Mouse (Mus musculus): ENCODE data around the gene Map7.

Map7 gene

GRCm38 (mm10) chr10:20233451-20233850 is 85.2 kb downstream of the Map7 start:
- DNase-seq (ENCODE audit: low read depth) = no peak

DNA sequence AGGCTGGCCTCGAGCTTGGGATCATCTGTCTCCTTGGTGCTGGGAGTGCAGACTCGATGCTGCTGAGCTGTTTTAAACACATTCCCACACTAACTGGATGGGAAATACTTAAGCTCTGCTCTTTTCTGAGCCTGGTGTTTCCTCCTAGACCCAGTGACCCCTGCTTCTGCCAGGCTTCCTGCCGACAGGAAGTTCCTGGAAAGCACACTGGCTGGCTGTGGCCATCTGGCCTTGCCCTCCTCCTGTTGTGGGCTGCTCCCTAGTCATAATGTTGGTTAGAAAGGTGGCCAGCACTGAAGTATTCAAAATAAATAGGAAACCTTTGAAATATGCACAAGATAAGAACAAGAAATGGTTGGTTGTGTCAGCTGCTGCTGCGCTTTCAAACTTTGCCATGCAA is 86.2 kb downstream of the Map7 start:
- no peak for DNase-seq (ENCODE audit: low read depth)

GRCm38 (mm10) chr10:20235656-20236055 is 87.4 kb downstream of the Map7 start:
- DNase-seq (ENCODE audit: low read depth) = no peak

DNA sequence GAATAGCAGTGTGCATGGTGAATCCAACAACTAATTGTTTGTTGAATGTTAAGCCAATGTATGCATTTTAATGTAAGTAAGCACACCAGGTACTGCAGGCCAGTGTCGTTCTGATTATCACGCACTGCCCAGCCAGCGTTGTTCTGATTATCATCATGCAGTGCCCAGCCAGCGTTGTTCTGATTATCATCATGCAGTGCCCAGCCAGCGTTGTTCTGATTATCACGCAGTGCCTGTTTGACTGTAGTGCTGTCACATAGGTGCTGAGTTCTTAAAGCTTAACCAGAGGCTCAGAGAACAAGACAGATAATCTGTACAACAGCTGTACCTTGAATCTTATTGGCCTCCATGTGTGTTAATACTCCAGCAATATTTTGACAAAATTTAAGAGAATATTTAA is 88.0 kb downstream of the Map7 start:
- DNase-seq (ENCODE audit: low read depth) = no peak

DNA sequence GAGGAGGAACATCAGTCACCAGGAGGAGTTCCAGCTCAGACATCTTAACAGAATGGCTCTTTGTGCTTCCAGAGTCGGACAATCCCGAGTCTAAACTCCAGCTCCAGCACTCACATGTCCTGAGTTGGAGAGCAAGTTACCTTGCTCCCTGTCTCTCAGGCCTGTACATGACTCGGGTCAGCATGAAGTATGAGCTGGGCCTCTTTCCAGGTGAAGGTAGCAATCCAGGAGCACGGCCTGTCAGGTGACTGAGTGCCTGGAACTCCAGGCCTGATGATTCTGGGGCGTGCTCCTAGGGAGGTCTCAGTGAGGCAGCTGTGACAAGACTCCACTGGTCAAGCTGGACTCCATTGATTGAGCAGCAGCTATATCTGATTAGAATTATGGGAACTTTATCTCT is 90.0 kb downstream of the Map7 start:
- no peak for DNase-seq (ENCODE audit: low read depth)

GRCm38 (mm10) chr10:20240858-20241257 is 92.6 kb downstream of the Map7 start:
- DNase-seq (ENCODE audit: low read depth) = peak; percentile 20

DNA sequence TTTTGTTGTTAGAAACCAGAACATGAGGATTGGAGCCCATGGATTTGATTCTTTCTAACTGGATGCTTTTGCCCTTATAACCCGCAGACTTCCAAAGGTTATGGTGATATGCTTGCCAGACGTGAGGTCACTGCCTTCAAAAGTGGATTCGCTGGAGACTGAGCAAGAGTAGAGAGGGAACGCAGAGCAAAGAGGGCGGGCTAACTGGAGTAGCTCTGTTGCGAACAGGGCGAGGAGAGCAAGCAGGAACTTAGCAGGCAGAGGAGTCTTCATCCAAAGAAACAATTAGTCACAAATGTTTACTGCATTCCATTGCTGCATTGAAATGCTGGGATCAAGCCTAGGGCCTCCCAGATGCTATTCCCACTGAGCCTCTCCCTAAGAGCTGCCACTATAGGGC is 95.0 kb downstream of the Map7 start:
- DNase-seq (ENCODE audit: low read depth) = no peak

GRCm38 (mm10) chr10:20245082-20245481 is 96.8 kb downstream of the Map7 start:
- no peak for DNase-seq (ENCODE audit: low read depth)

- DNase-seq (ENCODE audit: low read depth) = no peak
These were observed 100.8 kb downstream of the Map7 start for GRCm38 (mm10) chr10:20249091-20249490.

DNA sequence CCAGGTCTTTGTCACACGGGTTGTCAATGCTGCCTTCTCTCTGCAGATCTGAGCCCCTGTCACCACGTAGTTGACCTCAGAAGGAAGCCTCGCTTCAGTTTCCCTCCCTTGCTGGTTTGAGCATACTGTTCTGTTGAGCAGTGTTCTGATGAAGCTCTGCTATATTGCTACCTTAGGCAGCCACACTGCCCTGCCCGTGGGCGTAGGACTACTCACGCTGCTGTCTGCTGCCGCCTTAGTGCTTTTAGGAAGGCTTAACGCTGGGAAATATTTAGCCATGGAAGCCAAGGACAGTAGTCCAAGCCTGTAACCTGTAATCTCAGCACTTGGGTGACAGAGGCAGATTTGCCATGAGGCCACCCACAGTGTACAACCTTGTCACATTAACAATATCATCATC is 107.3 kb downstream of the Map7 start:
- no peak for DNase-seq (ENCODE audit: low read depth)

- no peak for DNase-seq (ENCODE audit: low read depth)
These were observed 108.9 kb downstream of the Map7 start for GRCm38 (mm10) chr10:20257054-20257643.

GRCm38 (mm10) chr10:20257721-20258720 is 109.8 kb downstream of the Map7 start:
- DNase-seq (ENCODE audit: low read depth) = no peak

DNA sequence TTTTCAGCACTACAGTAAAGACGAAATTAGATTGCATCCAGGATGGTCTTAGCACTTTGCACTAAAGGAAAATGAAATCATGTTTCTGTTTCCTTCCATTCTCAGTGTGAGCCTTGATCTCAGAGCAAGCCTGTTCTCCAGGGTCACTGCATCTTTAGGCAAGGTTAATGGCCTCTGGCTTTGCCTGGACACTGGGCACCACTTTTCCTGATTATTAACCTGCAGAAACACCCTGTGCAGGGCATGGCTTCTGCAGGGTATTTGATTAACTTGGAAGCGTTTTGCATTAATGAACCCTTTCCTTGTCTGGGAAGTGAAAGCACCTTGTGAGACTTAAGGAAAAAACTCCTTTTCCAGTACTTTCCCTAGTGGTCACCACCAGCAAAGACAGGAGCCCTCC is 111.2 kb downstream of the Map7 start:
- no peak for DNase-seq (ENCODE audit: low read depth)

DNA sequence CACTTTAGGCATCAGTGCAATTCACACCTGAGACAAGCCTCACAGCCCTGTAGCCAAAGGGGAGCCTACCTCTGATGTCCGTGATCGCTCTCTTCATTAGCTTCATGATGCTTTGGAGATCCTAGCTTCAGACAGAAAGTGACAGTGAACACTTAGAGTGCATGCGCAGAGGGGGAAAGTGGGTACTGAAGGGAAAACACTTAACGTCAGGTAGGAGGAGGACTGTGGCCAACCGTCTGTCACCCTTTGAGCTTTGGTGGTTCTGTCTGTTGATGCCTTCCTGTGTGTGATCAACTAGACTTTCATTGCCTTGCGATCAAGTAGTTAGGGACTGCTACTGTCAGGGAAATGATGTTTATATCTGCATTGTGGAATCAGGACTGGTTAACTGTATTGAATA is 114.6 kb downstream of the Map7 start:
- no peak for DNase-seq (ENCODE audit: low read depth)

DNA sequence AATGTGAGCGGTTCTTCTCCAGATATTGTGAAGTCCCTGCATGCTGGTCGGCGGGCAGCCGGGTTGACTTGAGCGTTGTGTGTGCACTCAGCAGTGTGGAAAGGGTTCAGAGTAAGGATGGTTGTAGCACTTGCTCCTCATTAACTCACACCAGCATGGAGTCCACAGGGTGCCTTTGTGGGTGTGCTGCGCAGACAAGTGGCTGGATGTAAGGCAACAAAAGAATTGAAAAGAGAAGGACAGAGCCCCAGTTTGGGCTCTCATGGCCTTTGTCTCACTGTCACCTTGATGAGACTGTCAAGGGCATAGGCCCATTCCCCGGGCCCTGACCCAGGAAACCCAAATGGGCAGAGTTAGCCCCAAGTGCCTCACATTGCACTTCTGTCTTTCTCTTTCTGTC is 116.2 kb downstream of the Map7 start:
- no peak for DNase-seq (ENCODE audit: low read depth)

GRCm38 (mm10) chr10:20267032-20267431 is 118.8 kb downstream of the Map7 start:
- DNase-seq (ENCODE audit: low read depth) = no peak

- DNase-seq (ENCODE audit: low read depth) = no peak
These were observed 120.7 kb downstream of the Map7 start for GRCm38 (mm10) chr10:20268945-20269344.

DNA sequence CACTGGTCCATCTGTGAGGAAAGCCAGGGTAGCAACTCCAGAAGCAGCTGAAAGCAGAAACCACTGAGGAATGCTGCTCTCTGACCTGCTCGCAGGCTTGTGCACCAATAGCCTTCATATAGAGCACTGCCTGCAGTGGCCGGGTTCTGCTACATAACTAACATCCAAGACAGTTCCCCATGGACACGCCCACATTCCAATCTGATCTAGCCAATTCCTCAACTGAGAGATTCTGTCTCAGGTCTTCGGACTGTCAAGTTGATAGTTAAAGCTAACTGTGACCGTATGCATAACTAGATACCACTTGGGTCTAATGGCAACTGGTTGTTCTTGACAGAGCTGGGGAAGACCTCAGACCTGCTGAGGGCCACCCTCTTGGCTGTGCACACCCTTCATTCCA is 124.1 kb downstream of the Map7 start:
- DNase-seq (ENCODE audit: low read depth) = no peak

GRCm38 (mm10) chr10:20273278-20273677 is 125.0 kb downstream of the Map7 start:
- DNase-seq (ENCODE audit: low read depth) = no peak

DNA sequence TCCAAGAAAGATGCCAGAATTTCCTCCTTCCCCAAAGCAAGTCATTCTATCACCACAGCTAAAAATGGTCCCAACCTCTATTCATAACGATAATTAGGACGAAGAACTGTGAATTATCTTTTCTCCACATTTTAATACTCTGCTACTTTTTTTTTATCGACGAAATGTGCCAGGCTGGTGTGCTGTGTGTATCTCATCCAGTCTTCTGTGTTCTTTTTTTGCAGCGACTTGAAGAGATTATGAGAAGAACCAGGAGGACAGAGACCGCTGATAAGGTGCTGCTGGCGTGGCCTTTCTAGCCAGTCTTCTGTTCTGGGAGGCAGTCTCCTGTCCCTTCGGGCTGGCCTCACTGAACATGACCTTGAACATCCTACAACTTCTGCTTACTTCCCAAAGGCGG is 125.8 kb downstream of the Map7 start:
- DNase-seq (ENCODE audit: low read depth) = no peak

GRCm38 (mm10) chr10:20281456-20281855 is 133.2 kb downstream of the Map7 start:
- no peak for DNase-seq (ENCODE audit: low read depth)

DNA sequence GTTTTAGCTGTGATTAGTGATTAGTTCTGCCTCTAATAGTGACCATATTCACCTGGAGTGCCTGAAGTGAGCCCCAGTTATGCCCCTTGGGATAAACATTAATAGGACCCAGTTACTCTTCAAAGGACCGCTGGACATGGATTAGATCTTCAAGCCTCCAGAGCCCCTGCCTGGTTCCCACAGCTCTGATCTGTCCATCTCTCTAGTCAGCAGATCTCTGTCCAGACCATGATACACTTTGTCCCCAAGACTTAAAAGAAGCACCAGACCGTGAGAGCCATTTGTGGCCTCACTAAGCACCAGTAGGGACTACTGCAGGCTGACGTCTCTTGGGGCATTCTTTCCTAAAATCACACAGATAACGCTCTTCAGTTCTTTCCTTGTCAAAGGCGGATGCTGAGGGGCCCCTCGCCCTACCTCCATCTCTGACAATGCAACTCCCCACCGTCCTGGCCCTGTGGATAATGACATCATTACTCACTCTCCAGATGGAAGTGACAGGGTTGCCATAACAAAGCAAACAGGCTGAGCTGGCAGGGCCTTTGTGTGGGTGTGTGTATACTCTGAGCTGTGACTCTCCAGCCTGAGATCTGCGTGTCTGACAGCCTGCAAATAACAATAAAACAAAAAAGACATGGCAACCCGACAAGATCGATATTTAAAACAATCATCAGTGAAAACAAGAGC is 137.2 kb downstream of the Map7 start:
- DNase-seq (ENCODE audit: low read depth) = peak; percentile 30
